Mouse (Mus musculus): ENCODE measurements around the gene Trpv2.

Gene Trpv2

DNA sequence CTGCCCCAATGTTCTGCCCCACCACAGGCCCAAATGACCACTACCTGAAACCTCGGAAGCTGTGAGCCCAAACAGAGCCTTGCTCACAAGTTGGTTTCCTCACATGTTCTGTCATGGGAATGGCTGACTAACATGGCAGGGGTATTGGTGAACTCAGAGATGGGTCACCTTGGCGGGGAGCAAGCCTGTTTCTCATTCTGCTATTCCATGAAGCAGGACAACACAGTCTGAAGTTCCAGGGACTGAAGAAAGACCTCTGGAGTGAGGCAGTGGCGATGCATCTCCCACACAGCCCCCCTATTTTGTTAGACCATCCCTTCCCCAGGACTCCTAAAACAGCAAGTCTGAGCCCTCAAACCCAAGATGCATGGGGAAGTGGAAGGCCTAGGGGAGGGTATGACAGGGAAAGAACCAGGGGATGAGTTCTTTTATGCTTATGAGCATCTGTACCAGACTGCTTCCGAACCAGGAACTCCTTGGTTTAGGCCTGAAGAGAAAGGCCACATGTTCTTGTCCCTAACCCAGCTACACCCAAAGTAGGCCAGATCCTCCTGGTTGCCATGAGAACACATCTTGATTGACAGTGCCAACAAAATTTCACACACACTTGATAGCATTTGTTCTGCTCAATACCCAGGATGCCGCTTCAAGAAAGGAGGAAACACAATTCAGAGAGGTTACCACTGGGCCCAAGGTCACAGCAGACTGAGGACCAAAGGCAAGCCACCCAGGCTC lies 70.5 kb downstream of the Trpv2 start:
- CTCF ChIA-PET = interaction anchor here in 1 of 4 experiments (1.8 kb wide), 1 partner anchor 31 kb away, joined by 5 read pairs; no protein-coding TSS in a partner anchor
- POLR2A ChIA-PET = interaction anchor here in 3 of 4 experiments (0.6 to 6.8 kb wide), 11 partner anchors 14 to 94 kb away, joined by 3 to 95 read pairs (median 4); partner anchors contain the start of gene Ubb (in 1 of the 3)

DNA sequence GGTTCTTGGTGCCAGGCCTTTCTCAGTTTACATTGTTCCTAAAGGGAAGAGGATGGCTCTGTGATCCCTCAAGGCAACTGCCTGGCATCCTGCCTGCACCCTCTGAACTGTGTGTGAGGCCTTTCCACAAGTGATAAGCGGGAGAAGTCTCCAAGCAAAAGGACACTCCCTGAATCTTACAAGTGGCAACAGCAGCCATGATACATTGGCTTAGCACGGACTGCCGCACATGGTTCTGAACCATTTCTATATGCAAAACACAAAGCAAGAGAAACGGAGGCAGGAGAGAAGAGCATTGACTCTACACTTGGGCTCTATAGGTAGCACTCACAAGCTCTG lies 71.0 kb downstream of the Trpv2 start:
- POLR2A ChIA-PET = interaction anchor here (0.6 to 6.8 kb wide), 25 partner anchors 8 to 1151 kb away, joined by 3 to 95 read pairs (median 6); partner anchors contain the start of genes Ubb (in 2 of the 4) and Tvp23b (in 1 of the 4)
- CTCF ChIA-PET = interaction anchor here in 2 of 4 experiments (1.8 to 2.6 kb wide), 2 partner anchors 32 kb away, joined by 5 to 7 read pairs; no protein-coding TSS in a partner anchor

DNA sequence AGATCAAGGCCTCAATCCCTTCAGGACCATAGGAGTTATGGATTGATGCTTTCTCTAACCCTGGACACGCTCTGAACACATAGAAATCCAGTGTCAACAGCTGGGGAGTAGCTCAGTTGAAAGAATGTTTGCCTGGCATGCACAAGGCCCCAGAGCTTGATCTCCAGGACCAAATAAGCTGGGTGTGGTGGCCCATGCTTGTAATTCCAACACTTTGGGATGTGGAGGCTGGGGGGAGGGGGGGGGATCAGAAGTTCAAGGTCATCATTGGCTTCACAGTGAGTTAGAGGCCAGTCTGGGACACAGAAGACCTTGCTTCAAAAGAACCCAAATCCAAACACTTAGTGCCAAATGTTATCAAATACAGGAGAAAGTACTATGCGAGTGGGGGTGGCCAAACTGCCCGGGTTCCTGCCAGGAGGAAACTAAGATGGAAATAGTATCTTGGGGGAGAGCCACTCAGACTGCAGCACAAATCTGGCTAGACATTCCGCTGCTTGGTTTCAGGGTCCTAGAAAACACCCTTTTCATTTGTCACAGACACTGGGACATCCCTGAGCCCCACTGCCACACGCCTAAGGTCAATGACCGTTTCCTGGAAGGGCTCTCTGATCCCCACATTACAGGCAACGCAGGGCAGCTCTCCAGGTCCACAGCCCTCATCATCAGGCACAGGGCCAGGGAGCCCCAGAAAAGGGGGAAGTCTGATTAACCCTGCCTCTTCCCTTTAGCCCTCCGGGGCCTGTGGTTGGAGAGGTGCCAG lies 71.6 kb downstream of the Trpv2 start:
- CTCF ChIA-PET = interaction anchor here in 2 of 4 experiments (1.8 to 2.6 kb wide), 2 partner anchors 32 kb away, joined by 5 to 7 read pairs; no protein-coding TSS in a partner anchor
- POLR2A ChIA-PET = interaction anchor here (0.6 to 6.8 kb wide), 28 partner anchors 8 to 1152 kb away, joined by 3 to 95 read pairs (median 5); partner anchors contain the start of genes Ubb (in 2 of the 4) and Tvp23b (in 1 of the 4)

DNA sequence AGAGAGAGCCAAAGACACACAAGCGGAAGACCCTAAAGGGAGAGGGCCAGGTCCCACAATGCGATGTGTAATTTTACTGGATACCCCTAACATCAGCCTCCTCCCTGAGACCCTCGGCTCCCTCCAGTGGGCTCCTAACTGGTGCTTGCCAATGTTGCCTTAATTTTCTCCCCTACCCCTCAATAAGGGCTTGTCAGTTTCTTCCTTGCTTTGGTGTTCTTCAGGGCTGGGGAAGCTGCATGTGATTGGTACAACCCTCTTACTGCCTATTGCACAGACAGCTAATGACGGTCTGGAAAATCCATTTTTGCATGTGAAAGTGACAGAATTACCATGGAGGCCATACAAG lies 72.2 kb downstream of the Trpv2 start:
- POLR2A ChIA-PET = interaction anchor here in 3 of 4 experiments (0.6 to 6.8 kb wide), 23 partner anchors 8 to 365 kb away, joined by 3 to 95 read pairs (median 4); partner anchors contain the start of genes Ttc19 (in 1 of the 3), Ubb (in 1 of the 3) and Zswim7 (in 1 of the 3)
- CTCF ChIA-PET = interaction anchor here in 3 of 4 experiments (1.1 to 2.6 kb wide), 3 partner anchors 29 to 33 kb away, joined by 3 to 7 read pairs (median 4); no protein-coding TSS in a partner anchor

DNA sequence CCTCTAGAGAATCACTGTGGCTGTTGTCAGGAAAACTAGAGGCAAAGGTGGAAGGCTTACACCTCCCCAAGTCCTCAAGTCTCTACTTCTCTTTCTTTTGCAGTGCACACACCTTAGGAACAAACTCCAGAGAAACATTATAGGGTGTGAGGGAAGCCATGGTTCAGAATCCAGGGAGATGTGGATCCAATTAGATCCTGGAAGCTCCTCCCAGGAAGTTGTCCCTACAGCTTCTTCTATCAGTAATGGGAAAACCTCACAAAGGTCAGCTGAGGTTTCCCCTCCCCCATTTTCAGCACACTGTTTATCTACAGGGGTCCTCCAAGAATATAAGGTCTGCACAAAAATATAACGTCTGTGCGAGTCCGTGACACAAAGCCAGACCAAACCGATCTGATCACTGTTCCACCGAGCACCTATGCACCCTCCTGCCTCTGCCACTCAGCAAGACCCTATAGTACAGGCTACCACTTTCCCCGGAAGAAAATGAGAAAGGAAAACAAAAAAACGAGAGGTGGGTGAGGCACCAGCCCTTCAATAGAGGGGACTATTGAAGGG lies 72.8 kb downstream of the Trpv2 start:
- POLR2A ChIA-PET = interaction anchor here (0.6 to 6.8 kb wide), 26 partner anchors 8 to 366 kb away, joined by 3 to 95 read pairs (median 4); partner anchors contain the start of genes Ttc19 (in 1 of the 4), Ubb (in 1 of the 4) and Zswim7 (in 1 of the 4)
- CTCF ChIA-PET = interaction anchor here in 3 of 4 experiments (1.1 to 2.6 kb wide), 4 partner anchors 17 to 34 kb away, joined by 3 to 7 read pairs (median 4); no protein-coding TSS in a partner anchor

DNA sequence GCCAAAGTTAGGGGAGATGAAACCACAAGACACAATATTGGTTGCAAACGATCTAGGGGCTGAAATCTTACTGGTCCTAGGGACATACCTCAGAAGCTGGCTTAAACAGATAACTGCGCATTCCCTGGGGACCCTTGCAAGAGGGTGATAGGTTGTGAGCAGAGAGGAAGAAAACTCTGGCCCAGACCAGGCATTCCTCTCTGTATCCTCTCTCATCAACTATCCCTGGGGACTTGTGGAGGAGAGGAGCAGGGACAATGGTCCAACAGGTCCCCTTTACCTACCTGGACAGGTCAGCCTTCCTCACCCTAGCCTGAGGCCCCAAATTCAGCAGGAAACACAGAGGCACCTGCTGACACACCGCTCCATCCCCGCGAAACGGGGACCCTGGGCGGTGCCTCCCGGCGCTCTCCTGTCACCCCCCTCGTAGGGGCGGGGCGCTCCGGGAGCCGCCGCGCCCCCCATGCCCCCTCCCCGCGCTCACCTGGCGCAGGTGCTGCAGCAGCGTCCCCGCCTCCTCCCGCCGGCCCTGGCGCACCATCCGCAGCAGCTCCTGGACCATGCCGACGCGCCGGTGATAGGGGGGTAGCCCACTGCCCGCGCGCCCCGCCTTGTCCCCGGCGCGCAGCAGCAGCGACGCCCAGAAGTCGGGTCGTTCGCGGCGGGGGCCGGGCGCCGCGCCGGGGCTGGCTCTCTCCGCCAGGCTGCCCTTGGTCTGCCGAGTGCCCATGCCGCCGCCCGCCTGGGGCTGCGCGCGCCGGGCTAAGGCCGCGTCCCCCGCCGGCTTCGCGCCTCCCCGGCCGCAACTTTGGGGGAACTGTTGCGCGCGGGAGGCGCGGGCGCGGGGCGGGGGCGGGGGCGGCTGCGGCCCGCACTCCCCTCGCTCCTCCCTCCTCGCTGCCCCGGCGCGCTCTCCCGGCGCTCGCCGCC lies 73.6 kb downstream of the Trpv2 start, which contains the start of gene Lrrc75a:
TSS of gene Lrrc75a (minus strand) at position 863 of the 930 bp plus-strand sequence.
- ChIA-PET CTCF (interaction anchor here in 3 of 4 experiments (1.1 to 2.6 kb wide), 4 partner anchors 18 to 35 kb away, joined by 3 to 7 read pairs (median 4); no protein-coding TSS in a partner anchor), POLR2A (interaction anchor here (0.6 to 6.8 kb wide), 27 partner anchors 9 to 367 kb away, joined by 3 to 95 read pairs (median 5); partner anchors contain the start of genes Ttc19 (in 1 of the 4), Ubb (in 1 of the 4) and Zswim7 (in 1 of the 4))

DNA sequence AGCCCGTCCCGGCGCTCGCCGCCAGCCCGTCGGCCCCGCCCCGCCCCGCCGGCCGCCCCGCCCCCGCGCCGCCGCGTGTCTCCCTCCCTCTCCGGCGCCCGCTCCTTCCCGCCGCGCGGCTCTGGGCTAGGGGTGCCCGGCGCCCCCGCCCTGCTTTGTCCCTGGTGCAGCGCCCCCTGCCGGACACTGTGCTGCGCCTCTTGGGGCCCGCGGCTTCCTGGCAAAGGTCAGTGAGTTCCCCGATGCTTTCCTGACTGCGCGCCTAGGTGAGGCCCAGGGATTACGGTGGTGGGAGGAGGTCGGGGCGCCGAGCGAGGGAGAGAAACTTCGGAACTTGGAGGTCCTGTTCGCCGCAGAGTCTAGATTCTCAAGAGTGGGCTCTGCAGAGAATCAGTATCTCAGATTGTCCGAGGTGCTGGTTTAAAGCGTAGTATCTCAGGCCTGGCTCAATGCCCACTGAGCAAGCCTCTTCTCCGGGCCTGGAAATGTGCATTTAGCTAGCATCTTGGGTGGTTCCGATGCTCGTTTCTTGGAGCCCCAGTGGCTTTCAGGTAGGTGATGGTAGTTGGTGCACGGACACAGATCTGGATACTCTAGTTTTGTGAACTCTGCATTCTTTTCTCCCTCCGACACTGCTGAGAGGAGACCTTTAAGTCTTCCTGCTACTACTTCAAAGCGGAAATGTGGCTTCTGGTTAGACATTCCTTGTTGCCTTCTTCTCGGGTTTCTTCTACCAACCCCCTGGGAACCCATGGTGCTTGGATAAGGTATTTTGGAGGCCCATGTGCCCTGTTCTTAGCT lies 74.5 kb downstream of the Trpv2 start, which contains the start of gene Mmgt2:
TSS of gene Mmgt2 (plus strand) at position 74 of the 801 bp plus-strand sequence.
- POLR2A ChIA-PET = interaction anchor here (0.5 to 6.8 kb wide), 16 partner anchors 12 to 98 kb away, joined by 3 to 95 read pairs (median 8); partner anchors contain the start of gene Ubb (in 2 of the 4)

DNA sequence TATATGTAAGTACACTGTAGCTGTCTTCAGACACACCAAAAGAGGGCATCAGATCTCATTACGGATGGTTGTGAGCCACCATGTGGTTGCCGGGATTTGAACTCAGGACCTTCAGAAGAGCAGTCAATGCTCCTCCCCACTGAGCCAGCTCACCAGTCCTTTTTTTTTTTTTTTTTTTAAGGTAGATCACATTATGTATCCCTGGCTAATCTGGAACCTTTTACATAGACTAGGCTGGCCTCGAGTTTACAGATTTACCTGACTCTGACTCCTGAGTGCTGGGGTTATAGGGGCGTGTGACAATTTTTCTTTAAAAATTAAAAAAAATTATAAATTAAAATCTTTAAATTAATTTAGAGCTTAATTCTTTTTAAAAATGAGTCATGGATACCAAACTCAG lies 75.5 kb downstream of the Trpv2 start:
- POLR2A ChIA-PET = interaction anchor here (0.6 to 6.8 kb wide), 17 partner anchors 11 to 130 kb away, joined by 3 to 95 read pairs (median 6); partner anchors contain the start of gene Ubb (in 2 of the 4)
- CTCF ChIA-PET = interaction anchor here (0.6 to 1.2 kb wide), 8 partner anchors 11 to 493 kb away, joined by 3 to 7 read pairs (median 4); no protein-coding TSS in a partner anchor

More for the DNA sequence above, 74.5 kb downstream of the Trpv2 start, which contains the start of gene Mmgt2:
- CTCF ChIA-PET = interaction anchor here in 3 of 4 experiments (0.7 to 1.2 kb wide), 3 partner anchors 12 to 368 kb away, joined by 3 to 7 read pairs (median 3); no protein-coding TSS in a partner anchor
